Mouse (Mus musculus) spleen, adult 10 weeks (tissue): ENCODE results near the gene AC124502.3. TPM values are rescaled to one million over a fixed set of nuclear protein-coding genes. Genes with fewer than 3 reads are reported as not detected.

Source experiments
- polyA plus RNA-seq: library from polyadenylated mRNA; stranded (reverse); fragments of 350-450 nt; fragmentation: Illumina TruSeq; extraction: RNeasy Lipid Tissue Mini Kit (QIAGEN cat#74804); gene quantifications from one replicate; pipeline ENCODE4 v1.2.3, GENCODE M21; 2015; ENCODE audit warnings: low replicate concordance; ENCODE audit not compliant: insufficient read depth

AC124502.3 gene
- 0.86 TPM for polyA plus RNA-seq

GRCm38 (mm10) chr19:5038709-5039156, at the start of gene AC124502.3, which contains the start of gene B4gat1:
TSS of gene AC124502.3 (plus strand) at chr19:5038891.
TSS of gene B4gat1 (plus strand) at chr19:5038826.

GRCm38 (mm10) chr19:4990256-4990625, 48.5 kb upstream of the AC124502.3 start, which contains the start of gene Npas4:
TSS of gene Npas4 (minus strand) at chr19:4990316.

GRCm38 (mm10) chr19:5023621-5024479, 14.8 kb upstream of the AC124502.3 start, which contains the start of gene Slc29a2:
TSS of gene Slc29a2 (plus strand) at chr19:5023860.

GRCm38 (mm10) chr19:5040862-5041523, 2.3 kb downstream of the AC124502.3 start, which contains the start of gene Brms1:
TSS of gene Brms1 (plus strand) at chr19:5041354.

GRCm38 (mm10) chr19:5050047-5050905, 11.6 kb downstream of the AC124502.3 start, which contains the start of gene Rin1:
TSS of gene Rin1 (plus strand) at chr19:5050481.

GRCm38 (mm10) chr19:5067867-5068569, 29.3 kb downstream of the AC124502.3 start, which contains the start of gene Cd248:
TSS of gene Cd248 (plus strand) at chr19:5068078.

GRCm38 (mm10) chr19:5085145-5085863, 46.6 kb downstream of the AC124502.3 start, which contains the start of gene Tmem151a:
TSS of gene Tmem151a (minus strand) at chr19:5085531.

GRCm38 (mm10) chr19:5087884-5088728, 49.4 kb downstream of the AC124502.3 start, which contains the start of gene Yif1a:
TSS of gene Yif1a (plus strand) at chr19:5088538.

GRCm38 (mm10) chr19:5098363-5099143, 59.9 kb downstream of the AC124502.3 start, which contains the start of gene Cnih2:
TSS of gene Cnih2 (minus strand) at chr19:5098521.

Other genes with a start within 250 kb of the AC124502.3 start
- 37.4 TPM for gene Rbm4, start 245.0 kb upstream of the AC124502.3 start, polyA plus RNA-seq
- gene Gm21992, start 227.3 kb upstream of the AC124502.3 start, polyA plus RNA-seq: 33.4 TPM
- gene Rbm14, start 227.3 kb upstream of the AC124502.3 start, polyA plus RNA-seq: 20.5 TPM
- 16.5 TPM for gene Ccs, start 199.6 kb upstream of the AC124502.3 start, polyA plus RNA-seq
- gene Ccdc87, start 199.5 kb upstream of the AC124502.3 start, polyA plus RNA-seq: 0.07 TPM
- gene Ctsf, start 183.8 kb upstream of the AC124502.3 start, polyA plus RNA-seq: 10.2 TPM
- gene Actn3, start 161.0 kb upstream of the AC124502.3 start, polyA plus RNA-seq: not detected
- gene Zdhhc24, start 160.2 kb upstream of the AC124502.3 start, polyA plus RNA-seq: 17.8 TPM
- gene Bbs1, start 132.3 kb upstream of the AC124502.3 start, polyA plus RNA-seq: 1.2 TPM
- gene Dpp3, start 110.6 kb upstream of the AC124502.3 start, polyA plus RNA-seq: 28.7 TPM
- gene Peli3, start 95.8 kb upstream of the AC124502.3 start, polyA plus RNA-seq: 0.64 TPM
- 45.7 TPM for gene Mrpl11, start 76.7 kb upstream of the AC124502.3 start, polyA plus RNA-seq
- gene Npas4, start 48.6 kb upstream of the AC124502.3 start, polyA plus RNA-seq: 0.28 TPM
- gene Slc29a2, start 15.0 kb upstream of the AC124502.3 start, polyA plus RNA-seq: 1.3 TPM
- gene B4gat1, start 65 bp upstream of the AC124502.3 start, polyA plus RNA-seq: 10.3 TPM
- gene Brms1, start 2.5 kb downstream of the AC124502.3 start, polyA plus RNA-seq: 22.9 TPM
- gene Rin1, start 11.6 kb downstream of the AC124502.3 start, polyA plus RNA-seq: 0.51 TPM
- gene Cd248, start 29.2 kb downstream of the AC124502.3 start, polyA plus RNA-seq: 1.2 TPM
- 0.29 TPM for gene Tmem151a, start 46.6 kb downstream of the AC124502.3 start, polyA plus RNA-seq
- gene Yif1a, start 49.6 kb downstream of the AC124502.3 start, polyA plus RNA-seq: 19.3 TPM
- gene Cnih2, start 59.6 kb downstream of the AC124502.3 start, polyA plus RNA-seq: not detected
- gene Rab1b, start 68.2 kb downstream of the AC124502.3 start, polyA plus RNA-seq: 50.7 TPM
- gene Klc2, start 79.7 kb downstream of the AC124502.3 start, polyA plus RNA-seq: 9.6 TPM
- 26.8 TPM for gene Pacs1, start 234.2 kb downstream of the AC124502.3 start, polyA plus RNA-seq